In the genomic region with DNA sequence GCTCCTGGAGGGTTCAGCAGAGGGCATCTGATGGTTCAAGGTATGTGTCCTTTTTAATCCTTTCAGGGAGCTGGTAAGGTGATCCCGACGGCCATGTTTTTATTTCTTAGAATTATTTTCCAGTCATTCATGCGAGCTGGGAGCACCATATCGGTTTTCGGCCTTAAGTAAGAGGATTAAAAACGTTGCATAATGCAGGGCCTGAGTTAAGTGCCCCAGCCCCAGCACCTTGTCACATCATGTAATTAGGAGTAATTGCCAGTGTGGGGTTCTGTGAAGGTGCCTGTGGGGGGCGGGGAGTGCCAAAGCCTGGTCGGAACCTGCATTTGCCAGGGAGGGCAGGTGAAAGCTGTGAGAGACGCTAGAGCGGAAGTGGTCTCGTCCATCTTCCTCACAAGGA, we compare ENCODE assay signal across 16 mouse cellular contexts.
"Had no signal": no experiment of that assay in that cellular context is flagged by ENCODE, and none has a peak within 500 bp of the region (broad histone marks: within the 10 kb centered on the region; RNA-seq: fewer than 3 reads in every experiment).

No protein-coding gene starts in this region.

- DNase-seq: right cerebral cortex, adult 18-20 months; right cerebral cortex, postnatal 14 days; right cerebral cortex, postnatal 25 days; right cerebral cortex, postnatal 4 days; spleen, adult 18-20 months; thymus, adult 18-20 months; thymus, adult 2 months; thymus, postnatal 14 days; thymus, postnatal 25 days; thymus, postnatal 36 days; thymus, postnatal 4 days had no signal

- H3K4me1 ChIP-seq: neural tube, embryonic 12.5 days; neural tube, embryonic 13.5 days; neural tube, embryonic 15.5 days; stomach, embryonic 15.5 days had no signal

- H3K27ac ChIP-seq: neural tube, embryonic 12.5 days; neural tube, embryonic 13.5 days; neural tube, embryonic 15.5 days; stomach, embryonic 15.5 days; stomach, postnatal 0 days had no signal

- H3K36me3 ChIP-seq: neural tube, embryonic 12.5 days; neural tube, embryonic 13.5 days; neural tube, embryonic 15.5 days; stomach, embryonic 15.5 days had no signal

- H3K27me3 ChIP-seq: neural tube, embryonic 12.5 days; neural tube, embryonic 15.5 days; stomach, embryonic 15.5 days had no signal

- H3K9ac ChIP-seq: neural tube, embryonic 12.5 days; neural tube, embryonic 13.5 days; neural tube, embryonic 15.5 days; stomach, embryonic 15.5 days had no signal

- H3K9me3 ChIP-seq: neural tube, embryonic 12.5 days; neural tube, embryonic 13.5 days; neural tube, embryonic 15.5 days; stomach, embryonic 15.5 days had no signal

- H3K4me3 ChIP-seq: neural tube, embryonic 12.5 days; neural tube, embryonic 13.5 days; neural tube, embryonic 15.5 days; stomach, embryonic 15.5 days had no signal

- H3K4me2 ChIP-seq: neural tube, embryonic 12.5 days; neural tube, embryonic 13.5 days; neural tube, embryonic 15.5 days; stomach, embryonic 15.5 days had no signal
